Mouse (Mus musculus) brown adipose tissue, adult 24 weeks (tissue): Measurements from ENCODE around the gene Atp13a3. TPM values are rescaled to one million over a fixed set of nuclear protein-coding genes. Genes with fewer than 3 reads are reported as not detected.
"Not testable (repeated sequence)": the region's sequence is repeated elsewhere in the genome, so short reads cannot be mapped to it uniquely, and the experiment has no call there.

Experiments used
- H3K27ac ChIP-seq: fragments of 200-500 bp; replicated peaks from 2 replicates; pipeline ENCODE4 v1.5.1; 2012; ENCODE audit warnings: low read depth, mild to moderate bottlenecking, low read length
- H3K4me1 ChIP-seq: fragments of 200-500 bp; 2 replicates; pipeline ENCODE4 v1.6.1; 2012; ENCODE audit warnings: low read length, mixed read lengths; ENCODE audit not compliant: control insufficient read depth, insufficient read depth, insufficient read length
- H3K4me3 ChIP-seq: fragments of 200-500 bp; 2 replicates; pipeline ENCODE4 v1.5.1; 2012; ENCODE audit warnings: low read depth, mild to moderate bottlenecking, low read length, moderate library complexity; ENCODE audit not compliant: insufficient read depth
- polyA plus RNA-seq: library from polyadenylated mRNA; stranded (reverse); fragments of >200 nt; gene quantifications from 2 replicates; pipeline ENCODE4 v1.2.4, GENCODE M21; 2012; ENCODE audit not compliant: missing spikeins, insufficient read depth, insufficient read length

Atp13a3 gene
- polyA plus RNA-seq, result 21.9 and 31.4 TPM in 2 replicates

- Histone ChIP-seq H3K4me3 (no peak within 1 kb of the TSS), H3K27ac (no peak within 1 kb of the TSS), H3K4me1 (no peaks in the 10 kb centered on the region)
These were observed at the start of gene Atp13a3 for GRCm38 (mm10) chr16:30405925-30406670. Atp13a3 (minus strand) TSS chr16:30405975.

GRCm38 (mm10) chr16:30453213-30453975 lies 47.6 kb upstream of the Atp13a3 start:
- H3K27ac ChIP-seq, result no peak overlapping the region

GRCm38 (mm10) chr16:30451174-30451573 lies 45.4 kb upstream of the Atp13a3 start:
- not testable (repeated sequence) for H3K27ac ChIP-seq, H3K4me1 ChIP-seq, H3K4me3 ChIP-seq

More at GRCm38 (mm10) chr16:30453213-30453975, 47.6 kb upstream of the Atp13a3 start:
- Histone ChIP-seq H3K4me1 (no peaks in the 10 kb centered on the region), H3K4me3 (no peak overlapping the region)

GRCm38 (mm10) chr16:30449017-30449416 lies 43.2 kb upstream of the Atp13a3 start:
- Histone ChIP-seq H3K27ac (no peak overlapping the region), H3K4me3 (no peak overlapping the region), H3K4me1 (no peaks in the 10 kb centered on the region)

- Histone ChIP-seq H3K4me3 (no peak overlapping the region), H3K27ac (no peak overlapping the region), H3K4me1 (no peaks in the 10 kb centered on the region)
These were observed 42.4 kb upstream of the Atp13a3 start for GRCm38 (mm10) chr16:30448169-30448568.

- H3K27ac ChIP-seq, result no peak overlapping the region
- H3K4me3 ChIP-seq, result no peak overlapping the region
- no peaks in the 10 kb centered on the region for H3K4me1 ChIP-seq
These were observed 41.9 kb upstream of the Atp13a3 start for GRCm38 (mm10) chr16:30447642-30448041.

- H3K4me1 ChIP-seq, result no peaks in the 10 kb centered on the region
- no peak overlapping the region for H3K4me3 ChIP-seq
- H3K27ac ChIP-seq, result no peak overlapping the region
These were observed 37.6 kb upstream of the Atp13a3 start for GRCm38 (mm10) chr16:30443411-30443810.

- H3K4me3 ChIP-seq, result no peak overlapping the region
- no peak overlapping the region for H3K27ac ChIP-seq
- no peaks in the 10 kb centered on the region for H3K4me1 ChIP-seq
These were observed 36.7 kb upstream of the Atp13a3 start for GRCm38 (mm10) chr16:30442451-30442850.

- Histone ChIP-seq H3K4me3 (no peak overlapping the region), H3K4me1 (no peaks in the 10 kb centered on the region), H3K27ac (no peak overlapping the region)
These were observed 35.6 kb upstream of the Atp13a3 start for GRCm38 (mm10) chr16:30441409-30441808.

GRCm38 (mm10) chr16:30439841-30440240 lies 34.1 kb upstream of the Atp13a3 start:
- H3K4me1 ChIP-seq, result no peaks in the 10 kb centered on the region
- no peak overlapping the region for H3K4me3 ChIP-seq
- no peak overlapping the region for H3K27ac ChIP-seq

GRCm38 (mm10) chr16:30439411-30439810 lies 33.6 kb upstream of the Atp13a3 start:
- H3K27ac ChIP-seq, result no peak overlapping the region
- H3K4me1 ChIP-seq, result no peaks in the 10 kb centered on the region
- H3K4me3 ChIP-seq, result no peak overlapping the region

- no peak overlapping the region for H3K4me3 ChIP-seq
- H3K4me1 ChIP-seq, result no peaks in the 10 kb centered on the region
- no peak overlapping the region for H3K27ac ChIP-seq
These were observed 30.5 kb upstream of the Atp13a3 start for GRCm38 (mm10) chr16:30436276-30436675.

- H3K27ac ChIP-seq, result no peak overlapping the region
- no peak overlapping the region for H3K4me3 ChIP-seq
- no peaks in the 10 kb centered on the region for H3K4me1 ChIP-seq
These were observed 29.6 kb upstream of the Atp13a3 start for GRCm38 (mm10) chr16:30435393-30435792.

GRCm38 (mm10) chr16:30433148-30433547 lies 27.4 kb upstream of the Atp13a3 start:
- no peak overlapping the region for H3K4me3 ChIP-seq
- H3K27ac ChIP-seq, result no peak overlapping the region
- H3K4me1 ChIP-seq, result no peaks in the 10 kb centered on the region

GRCm38 (mm10) chr16:30432111-30432510 lies 26.3 kb upstream of the Atp13a3 start:
- Histone ChIP-seq H3K4me3 (no peak overlapping the region), H3K27ac (no peak overlapping the region), H3K4me1 (no peaks in the 10 kb centered on the region)
